Mouse (Mus musculus): Measurements from ENCODE around the gene 8030474K03Rik. TPM values are rescaled to one million over a fixed set of nuclear protein-coding genes. Genes with fewer than 3 reads are reported as not detected.
"Not testable (repeated sequence)": the region's sequence is repeated elsewhere in the genome, so short reads cannot be mapped to it uniquely, and the experiment has no call there.

8030474K03Rik gene
- polyA plus RNA-seq, 1 experiment from 2014 or later = 0.12 TPM

- no peak overlapping the region for H3K4me2 ChIP-seq (ENCODE audit: low read depth, low read length)
- H3K4me1 ChIP-seq (ENCODE audit: insufficient read depth) = no peaks in the 10 kb centered on the region
- H3K36me3 ChIP-seq (replicated peaks; ENCODE audit: insufficient read depth, low read length) = no peaks in the 10 kb centered on the region
- whole genome bisulfite sequencing (ENCODE audit: insufficient replicate concordance) = 24% methylated on average over 3 of the region's 3 CpGs
- ATAC-seq (no peak), DNase-seq (no peak)
- TF ChIP-seq EP300 (IDR thresholded peaks at IDR 0.05; ENCODE audit: low read depth) = no peak
- no peak for TF ChIP-seq CTCF (IDR thresholded peaks at IDR 0.05; ENCODE audit: low read depth)
- H3K27ac ChIP-seq (ENCODE audit: low read depth) = no peak overlapping the region
- H3K27me3 ChIP-seq (ENCODE audit: insufficient read depth, low read length) = no peaks in the 10 kb centered on the region
- H3K9ac ChIP-seq (replicated peaks) = no peak overlapping the region
- H3K4me3 ChIP-seq (ENCODE audit: low read depth, low read length) = no peak overlapping the region
- no peaks in the 10 kb centered on the region for H3K9me3 ChIP-seq (ENCODE audit: low read length)
Measured at GRCm38 (mm10) chrX:101770307-101770706, 24.1 kb upstream of the 8030474K03Rik start.

DNA sequence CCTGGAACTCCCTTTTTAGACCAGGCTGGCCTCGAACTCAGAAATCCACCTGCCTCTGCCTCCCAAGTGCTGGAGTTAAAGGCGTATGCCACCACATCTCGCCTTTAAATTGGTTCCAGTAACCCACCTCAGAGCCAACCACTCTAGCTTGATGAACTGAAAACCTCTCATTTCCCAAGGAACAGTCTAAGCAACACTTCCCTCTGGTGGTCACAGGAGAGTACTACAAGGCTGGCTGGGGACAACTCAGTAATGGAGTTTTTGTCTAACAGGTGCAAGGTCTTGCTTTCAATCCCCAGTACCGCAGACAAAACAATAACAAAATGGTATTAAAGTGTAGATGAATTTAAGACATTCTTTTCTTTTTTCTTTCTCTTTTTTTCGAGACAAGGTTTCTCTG is 22.4 kb upstream of the 8030474K03Rik start:
- H3K4me1 ChIP-seq (ENCODE audit: insufficient read depth) = no peaks in the 10 kb centered on the region
- ATAC-seq (no peak), DNase-seq (peak; percentile 45)
- no peak overlapping the region for H3K27ac ChIP-seq (ENCODE audit: low read depth)
- no peak overlapping the region for H3K4me3 ChIP-seq (ENCODE audit: low read depth, low read length)
- H3K36me3 ChIP-seq (replicated peaks; ENCODE audit: insufficient read depth, low read length) = no peaks in the 10 kb centered on the region
- H3K27me3 ChIP-seq (ENCODE audit: insufficient read depth, low read length) = no peaks in the 10 kb centered on the region
- no peak overlapping the region for H3K9ac ChIP-seq (replicated peaks)
- H3K9me3 ChIP-seq (ENCODE audit: low read length) = no peaks in the 10 kb centered on the region
- no peak overlapping the region for H3K4me2 ChIP-seq (ENCODE audit: low read depth, low read length)
- 29% methylated on average over 5 of the region's 5 CpGs for WGBS (ENCODE audit: insufficient replicate concordance)
- peak; percentile 85 for TF ChIP-seq CTCF (IDR thresholded peaks at IDR 0.05; ENCODE audit: low read depth)
- no peak for TF ChIP-seq EP300 (IDR thresholded peaks at IDR 0.05; ENCODE audit: low read depth)

DNA sequence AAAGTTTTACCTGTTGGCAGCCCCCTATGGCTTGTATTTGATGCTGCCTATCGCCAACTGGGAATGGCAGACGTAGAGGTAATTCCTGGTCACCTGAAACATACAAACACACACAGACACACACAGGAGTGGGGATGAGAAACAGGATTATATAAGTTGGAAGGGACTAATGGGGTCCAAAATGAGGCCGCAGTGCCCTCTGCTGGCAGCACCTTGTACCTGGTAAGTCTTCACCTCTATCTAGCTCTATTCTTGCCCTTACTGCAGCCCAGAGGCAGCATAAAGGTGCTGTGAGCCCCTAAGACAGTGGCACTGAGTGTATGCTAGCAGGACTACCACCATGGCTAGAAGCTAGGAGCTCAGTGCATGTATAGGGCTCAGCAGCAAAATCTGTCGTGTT is 2.9 kb upstream of the 8030474K03Rik start:
- Histone ChIP-seq H3K4me2 (ENCODE audit: low read depth, low read length) (no peak overlapping the region), H3K4me3 (ENCODE audit: low read depth, low read length) (no peak overlapping the region), H3K36me3 (replicated peaks; ENCODE audit: insufficient read depth, low read length) (no peaks in the 10 kb centered on the region), H3K9me3 (ENCODE audit: low read length) (no peaks in the 10 kb centered on the region), H3K4me1 (ENCODE audit: insufficient read depth) (no peaks in the 10 kb centered on the region), H3K9ac (replicated peaks) (no peak overlapping the region), H3K27me3 (ENCODE audit: insufficient read depth, low read length) (no peaks in the 10 kb centered on the region), H3K27ac (ENCODE audit: low read depth) (no peak overlapping the region)
- TF ChIP-seq EP300 (IDR thresholded peaks at IDR 0.05; ENCODE audit: low read depth) (no peak), CTCF (IDR thresholded peaks at IDR 0.05; ENCODE audit: low read depth) (peak; percentile 68)
- 47% methylated on average over 4 of the region's 4 CpGs for WGBS (ENCODE audit: insufficient replicate concordance)
- DNase-seq = peak; percentile 46
- ATAC-seq = no peak

- H3K4me3 ChIP-seq (ENCODE audit: low read depth, low read length) = no peak overlapping the region
- no peaks in the 10 kb centered on the region for H3K4me1 ChIP-seq (ENCODE audit: insufficient read depth)
- H3K4me2 ChIP-seq (ENCODE audit: low read depth, low read length) = no peak overlapping the region
- DNase-seq (no peak), ATAC-seq (no peak)
- peak; percentile 54 for TF ChIP-seq CTCF (IDR thresholded peaks at IDR 0.05; ENCODE audit: low read depth)
- TF ChIP-seq EP300 (IDR thresholded peaks at IDR 0.05; ENCODE audit: low read depth) = no peak
- H3K27ac ChIP-seq (ENCODE audit: low read depth) = no peak overlapping the region
- H3K27me3 ChIP-seq (ENCODE audit: insufficient read depth, low read length) = no peaks in the 10 kb centered on the region
- H3K9me3 ChIP-seq (ENCODE audit: low read length) = no peaks in the 10 kb centered on the region
- 31% methylated on average over 2 of the region's 2 CpGs for WGBS (ENCODE audit: insufficient replicate concordance)
- H3K36me3 ChIP-seq (replicated peaks; ENCODE audit: insufficient read depth, low read length) = no peaks in the 10 kb centered on the region
- no peak overlapping the region for H3K9ac ChIP-seq (replicated peaks)
Measured at GRCm38 (mm10) chrX:101805512-101805911, 11.1 kb downstream of the 8030474K03Rik start.

- no peak overlapping the region for H3K9ac ChIP-seq (replicated peaks)
- no peaks in the 10 kb centered on the region for H3K4me1 ChIP-seq (ENCODE audit: insufficient read depth)
- TF ChIP-seq EP300 (IDR thresholded peaks at IDR 0.05; ENCODE audit: low read depth) (no peak), CTCF (IDR thresholded peaks at IDR 0.05; ENCODE audit: low read depth) (no peak)
- no peak overlapping the region for H3K4me2 ChIP-seq (ENCODE audit: low read depth, low read length)
- no peak overlapping the region for H3K27ac ChIP-seq (ENCODE audit: low read depth)
- ATAC-seq (no peak), DNase-seq (no peak)
- H3K4me3 ChIP-seq (ENCODE audit: low read depth, low read length) = no peak overlapping the region
- no peaks in the 10 kb centered on the region for H3K36me3 ChIP-seq (replicated peaks; ENCODE audit: insufficient read depth, low read length)
- H3K27me3 ChIP-seq (ENCODE audit: insufficient read depth, low read length) = no peaks in the 10 kb centered on the region
- WGBS (ENCODE audit: insufficient replicate concordance) = 47% methylated on average over 3 of the region's 3 CpGs
- no peaks in the 10 kb centered on the region for H3K9me3 ChIP-seq (ENCODE audit: low read length)
Measured at GRCm38 (mm10) chrX:101811750-101812149, 17.3 kb downstream of the 8030474K03Rik start.

- Histone ChIP-seq H3K9ac (replicated peaks) (no peak overlapping the region), H3K27ac (ENCODE audit: low read depth) (no peak overlapping the region), H3K4me3 (ENCODE audit: low read depth, low read length) (no peak overlapping the region), H3K4me2 (ENCODE audit: low read depth, low read length) (no peak overlapping the region), H3K36me3 (replicated peaks; ENCODE audit: insufficient read depth, low read length) (no peaks in the 10 kb centered on the region), H3K4me1 (ENCODE audit: insufficient read depth) (no peaks in the 10 kb centered on the region), H3K27me3 (ENCODE audit: insufficient read depth, low read length) (no peaks in the 10 kb centered on the region; the same call in 1 of the 2 replicates), H3K9me3 (ENCODE audit: low read length) (no peaks in the 10 kb centered on the region)
- no peak for TF ChIP-seq EP300 (IDR thresholded peaks at IDR 0.05; ENCODE audit: low read depth)
- TF ChIP-seq CTCF (IDR thresholded peaks at IDR 0.05; ENCODE audit: low read depth) = peak; percentile 21; the same call in 1 of the 2 replicates
- ATAC-seq (no peak), DNase-seq (no peak)
- WGBS (ENCODE audit: insufficient replicate concordance) = 50% methylated on average over 1 of the region's 1 CpGs
Measured at GRCm38 (mm10) chrX:101819163-101819562, 24.7 kb downstream of the 8030474K03Rik start.

DNA sequence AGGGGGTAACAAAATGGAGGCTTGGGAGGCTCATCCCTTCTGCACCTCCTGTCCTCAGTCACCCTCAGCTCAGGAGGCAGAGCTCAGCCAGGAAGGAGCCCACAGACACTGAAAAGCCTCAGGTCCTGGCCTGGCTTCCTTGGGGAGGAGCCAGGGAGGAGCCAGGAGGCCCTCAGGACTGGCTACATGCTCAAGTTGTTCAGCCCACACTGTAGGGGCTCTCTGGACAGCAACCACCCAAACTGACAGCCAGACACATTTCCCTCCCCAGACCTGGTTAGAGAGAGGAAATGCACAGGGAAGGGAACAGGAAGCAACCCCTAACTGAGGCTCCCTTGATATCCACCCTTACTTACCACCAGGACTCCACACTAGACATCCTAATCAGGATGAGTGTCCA is 25.5 kb downstream of the 8030474K03Rik start:
- H3K9ac ChIP-seq (replicated peaks); H3K4me2 ChIP-seq (ENCODE audit: low read depth, low read length); H3K4me1 ChIP-seq (ENCODE audit: insufficient read depth); H3K9me3 ChIP-seq (ENCODE audit: low read length); H3K27me3 ChIP-seq (ENCODE audit: insufficient read depth, low read length); DNase-seq; H3K36me3 ChIP-seq (replicated peaks; ENCODE audit: insufficient read depth, low read length); ATAC-seq; H3K27ac ChIP-seq (ENCODE audit: low read depth); H3K4me3 ChIP-seq (ENCODE audit: low read depth, low read length): not testable (repeated sequence)
